Mouse (Mus musculus) MEL (cell line): ENCODE measurements around the gene Zic1. TPM values are rescaled to one million over a fixed set of nuclear protein-coding genes. Genes with fewer than 3 reads are reported as not detected.

ENCODE experiments used
- DNase-seq: peaks from one replicate; pipeline ENCODE4 v3.0.0; 2011; ENCODE audit warnings: low read depth, low spot score
- H3K27ac ChIP-seq: 2 replicates; pipeline ENCODE4 v1.5.1; 2012; ENCODE audit warnings: low read depth, mild to moderate bottlenecking, control low read depth, low read length, moderate library complexity; ENCODE audit not compliant: control insufficient read depth
- H3K27me3 ChIP-seq, 2 experiments: fragments of 150-350 bp in 1 of 2; sonication (generic) in 1 of 2; 2 replicates each; pipeline ENCODE4 v1.6.1; 2012; ENCODE audit warnings: low read length in 2 of 2, mild to moderate bottlenecking in 2 of 2, improper control_type of control experiment in 1 of 2, moderate library complexity in 1 of 2; ENCODE audit not compliant: insufficient read depth in 2 of 2, control insufficient read depth in 1 of 2
- H3K36me3 ChIP-seq, 2 experiments: 2 replicates each; pipeline ENCODE4 v1.6.1; 2012 to 2014; ENCODE audit warnings: low read length in 2 of 2, improper control_type of control experiment in 1 of 2, inconsistent platforms in 1 of 2, mild to moderate bottlenecking in 1 of 2; ENCODE audit not compliant: insufficient read depth in 2 of 2, control insufficient read depth in 1 of 2
- H3K4me1 ChIP-seq, 2 experiments: fragments of 150-350 bp in 1 of 2; sonication (generic) in 1 of 2; 2 replicates each; pipeline ENCODE4 v1.6.1; 2012; ENCODE audit warnings: low read length in 2 of 2, improper control_type of control experiment in 1 of 2, mild to moderate bottlenecking in 1 of 2; ENCODE audit not compliant: insufficient read depth in 2 of 2, control insufficient read depth in 1 of 2
- H3K4me3 ChIP-seq, 2 experiments: fragments of 150-350 bp in 1 of 2; sonication (generic) in 1 of 2; 2 replicates each; pipeline ENCODE4 v1.5.1; 2012; ENCODE audit warnings: low read depth in 2 of 2, low read length in 2 of 2, mild to moderate bottlenecking in 2 of 2, moderate library complexity in 2 of 2, control low read depth in 1 of 2, improper control_type of control experiment in 1 of 2; ENCODE audit not compliant: control insufficient read depth in 1 of 2, insufficient read depth in 1 of 2
- H3K79me2 ChIP-seq: 2 replicates; pipeline ENCODE4 v1.6.1; 2012; ENCODE audit warnings: mild to moderate bottlenecking, low read length, moderate library complexity; ENCODE audit not compliant: control insufficient read depth, poor library complexity, insufficient read depth
- H3K9ac ChIP-seq: 2 replicates; pipeline ENCODE4 v1.6.1; 2012; ENCODE audit warnings: low read depth, mild to moderate bottlenecking, control low read depth, low read length, moderate library complexity; ENCODE audit not compliant: control insufficient read depth, poor library complexity, severe bottlenecking
- H3K9me3 ChIP-seq: fragments of 150-350 bp; sonication (generic); replicated peaks from 2 replicates; pipeline ENCODE4 v1.6.1; 2012; ENCODE audit warnings: mild to moderate bottlenecking, low read length, improper control_type of control experiment, moderate library complexity; ENCODE audit not compliant: insufficient read depth
- CHD1 ChIP-seq: IDR thresholded peaks from 2 replicates; pipeline ENCODE4 v1.6.1; 2012; ENCODE audit warnings: low read depth, mild to moderate bottlenecking, inconsistent platforms, low read length, improper control_type of control experiment
- E2F4 ChIP-seq: IDR thresholded peaks from 2 replicates; pipeline ENCODE4 v1.6.1; 2011; ENCODE audit warnings: low read depth, low read length, improper control_type of control experiment, borderline replicate concordance
- ELF1 ChIP-seq: IDR thresholded peaks from 2 replicates; pipeline ENCODE4 v1.6.1; 2014; ENCODE audit warnings: low read depth, mild to moderate bottlenecking, inconsistent platforms, low read length, improper control_type of control experiment, moderate library complexity
- EP300 ChIP-seq, 2 experiments: IDR thresholded peaks; 2 replicates each; pipeline ENCODE4 v1.6.1; 2011; ENCODE audit warnings: improper control_type of control experiment in 2 of 2, low read length in 2 of 2, low read depth in 1 of 2, mild to moderate bottlenecking in 1 of 2
- ETS1 ChIP-seq: IDR thresholded peaks from 2 replicates; pipeline ENCODE4 v1.6.1; 2012; ENCODE audit warnings: low read depth, mild to moderate bottlenecking, inconsistent platforms, low read length, improper control_type of control experiment, moderate library complexity
- GATA1 ChIP-seq: IDR thresholded peaks from 2 replicates; pipeline ENCODE4 v1.6.1; 2011; ENCODE audit warnings: low read depth, low read length, improper control_type of control experiment
- JUND ChIP-seq: IDR thresholded peaks from 2 replicates; pipeline ENCODE4 v1.6.1; 2011; ENCODE audit warnings: low read depth, mild to moderate bottlenecking, improper control_type of control experiment, low read length
- KAT2A ChIP-seq: conservative IDR thresholded peaks from 2 replicates; pipeline ENCODE4 v1.6.1; 2012; ENCODE audit warnings: low read depth, low read length, improper control_type of control experiment, inconsistent platforms
- MAFK ChIP-seq: IDR thresholded peaks from 2 replicates; pipeline ENCODE4 v1.6.1; 2011; ENCODE audit warnings: low read depth, mild to moderate bottlenecking, low read length, improper control_type of control experiment, borderline replicate concordance
- MAX ChIP-seq: IDR thresholded peaks from 2 replicates; pipeline ENCODE4 v1.6.1; 2011; ENCODE audit warnings: low read length, improper control_type of control experiment
- MXI1 ChIP-seq: IDR thresholded peaks from 2 replicates; pipeline ENCODE4 v1.6.1; 2011; ENCODE audit warnings: mild to moderate bottlenecking, low read depth, low read length, improper control_type of control experiment
- MYB ChIP-seq: IDR thresholded peaks from 2 replicates; pipeline ENCODE4 v1.6.1; 2011; ENCODE audit warnings: mild to moderate bottlenecking, low read depth, low read length, improper control_type of control experiment
- NRF1 ChIP-seq: IDR thresholded peaks from 2 replicates; pipeline ENCODE4 v1.6.1; 2014; ENCODE audit warnings: low read depth, mild to moderate bottlenecking, inconsistent platforms, low read length, improper control_type of control experiment, moderate library complexity; ENCODE audit not compliant: poor library complexity, insufficient read depth, severe bottlenecking
- POLR2AphosphoS2 ChIP-seq: IDR thresholded peaks from 2 replicates; pipeline ENCODE4 v1.6.1; 2011; ENCODE audit warnings: low read length, improper control_type of control experiment
- POLR2AphosphoS5 ChIP-seq: IDR thresholded peaks from 2 replicates; pipeline ENCODE4 v1.6.1; 2012; ENCODE audit warnings: low read depth, borderline replicate concordance, mild to moderate bottlenecking, inconsistent platforms, low read length, moderate library complexity, mixed read lengths
- RAD21 ChIP-seq: IDR thresholded peaks from 2 replicates; pipeline ENCODE4 v1.6.1; 2011; ENCODE audit warnings: mild to moderate bottlenecking, low read depth, low read length, improper control_type of control experiment
- SIN3A ChIP-seq: IDR thresholded peaks from 2 replicates; pipeline ENCODE4 v1.6.1; 2012; ENCODE audit warnings: low read length, improper control_type of control experiment, inconsistent platforms
- SMC3 ChIP-seq: IDR thresholded peaks from 2 replicates; pipeline ENCODE4 v1.6.1; 2011; ENCODE audit warnings: low read depth, low read length, improper control_type of control experiment
- TAL1 ChIP-seq: IDR thresholded peaks from 2 replicates; pipeline ENCODE4 v1.6.1; 2012; ENCODE audit warnings: mild to moderate bottlenecking, inconsistent platforms, low read length, moderate library complexity, mixed read lengths
- TCF12 ChIP-seq: IDR thresholded peaks from 2 replicates; pipeline ENCODE4 v1.6.1; 2014; ENCODE audit warnings: low read depth, mild to moderate bottlenecking, inconsistent platforms, low read length, improper control_type of control experiment, moderate library complexity
- UBTF ChIP-seq: IDR thresholded peaks from 2 replicates; pipeline ENCODE4 v1.6.1; 2012; ENCODE audit warnings: low read depth, mild to moderate bottlenecking, inconsistent platforms, low read length, improper control_type of control experiment, moderate library complexity, borderline replicate concordance; ENCODE audit not compliant: insufficient read depth
- ZKSCAN1 ChIP-seq: IDR thresholded peaks from 2 replicates; pipeline ENCODE4 v1.6.1; 2012; ENCODE audit warnings: low read depth, mild to moderate bottlenecking, inconsistent platforms, low read length, improper control_type of control experiment, moderate library complexity
- ZNF384 ChIP-seq: IDR thresholded peaks from 2 replicates; pipeline ENCODE4 v1.6.1; 2012; ENCODE audit warnings: low read depth, mild to moderate bottlenecking, inconsistent platforms, low read length, improper control_type of control experiment
- polyA plus RNA-seq, 2 experiments: library from polyadenylated mRNA; stranded (reverse) in 1 of 2; unstranded in 1 of 2; fragments of >175 nt in 1 of 2; fragments of >200 nt in 1 of 2; gene quantifications; 2 replicates each; pipeline versions ENCODE4 v1.2.1 to v1.2.4; 2012; ENCODE audit warnings: low replicate concordance in 2 of 2, low read depth in 1 of 2; ENCODE audit not compliant: insufficient read length in 2 of 2, insufficient read depth in 1 of 2, missing spikeins in 1 of 2
- total RNA-seq: library from RNA; depleted of rRNA; stranded (reverse); fragments of 300-350 nt; gene quantifications from 2 replicates; pipeline ENCODE4 v1.2.3, GENCODE M21; 2012

The Zic1 gene
- total and polyA plus RNA-seq, 3 experiments = not detected

- DNase-seq = no peak
- H3K27me3 ChIP-seq = no peaks in the 10 kb centered on the region
- no peak overlapping the region for H3K4me3 ChIP-seq
These were observed 6.5 kb downstream of the Zic1 start for GRCm38 (mm10) chr9:91358851-91359687.

GRCm38 (mm10) chr9:91357321-91357720 is 8.3 kb downstream of the Zic1 start:
- no peaks in the 10 kb centered on the region for H3K4me1 ChIP-seq
- TF ChIP-seq E2F4 (no peak), MAX (no peak), TCF12 (no peak), MYB (no peak), GATA1 (no peak), POLR2AphosphoS5 (no peak), KAT2A (no peak), EP300 (IDR thresholded peaks at IDR 0.05; ENCODE audit: low read depth in 1 of 2, low read length in 2 of 2) (no peak), CHD1 (no peak), MXI1 (no peak), RAD21 (no peak), POLR2AphosphoS2 (no peak), NRF1 (no peak), TAL1 (no peak), SIN3A (no peak)
- no peak overlapping the region for H3K9ac ChIP-seq
- H3K79me2 ChIP-seq = no peaks in the 10 kb centered on the region
- no peaks in the 10 kb centered on the region for H3K9me3 ChIP-seq
- no peaks in the 10 kb centered on the region for H3K27me3 ChIP-seq
- H3K27ac ChIP-seq = no peak overlapping the region
- no peak overlapping the region for H3K4me3 ChIP-seq
- DNase-seq = no peak
- no peaks in the 10 kb centered on the region for H3K36me3 ChIP-seq

More at GRCm38 (mm10) chr9:91358851-91359687, 6.5 kb downstream of the Zic1 start:
- no peaks in the 10 kb centered on the region for H3K9me3 ChIP-seq
- H3K36me3 ChIP-seq = no peaks in the 10 kb centered on the region
- H3K4me1 ChIP-seq = no peaks in the 10 kb centered on the region
- no peak for TF ChIP-seq MAFK
- no peak for TF ChIP-seq JUND
- no peak for TF ChIP-seq ETS1
- no peak for TF ChIP-seq ZNF384
- no peak for TF ChIP-seq ZKSCAN1
- TF ChIP-seq POLR2AphosphoS2 = no peak
- no peak for TF ChIP-seq MYB
- TF ChIP-seq UBTF = no peak
- TF ChIP-seq SMC3 = no peak
- TF ChIP-seq ELF1 = no peak
- no peaks in the 10 kb centered on the region for H3K79me2 ChIP-seq
- H3K9ac ChIP-seq = no peak overlapping the region
- H3K27ac ChIP-seq = no peak overlapping the region
